Mouse (Mus musculus): ENCODE results near the gene Gm7714.
"Not testable (repeated sequence)": the region's sequence is repeated elsewhere in the genome, so short reads cannot be mapped to it uniquely, and the experiment has no call there.

The Gm7714 gene

DNA sequence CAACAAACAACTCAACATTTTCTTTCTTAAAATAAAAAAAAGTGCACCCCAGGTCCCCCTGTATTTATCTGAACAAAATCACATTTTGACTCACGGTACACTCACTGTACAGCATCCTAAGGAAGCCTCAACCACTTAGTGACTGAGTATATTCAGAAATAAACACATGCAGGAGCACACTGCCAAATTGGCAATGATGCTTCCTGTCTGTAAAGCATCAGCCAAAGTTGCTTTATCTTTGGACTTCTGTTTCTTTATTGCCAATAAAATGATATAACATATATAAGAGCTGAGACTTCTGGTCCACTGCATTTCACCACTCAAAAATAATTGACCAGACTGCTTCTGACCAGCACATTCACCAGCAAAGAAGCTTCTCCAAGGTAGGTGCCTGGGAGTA lies at the start of gene Gm7714:
Gene Gm7714 (plus strand): TSS at position 301 of the 400 bp plus-strand sequence.
- no peak for DNase-seq (ENCODE audit: low spot score)

DNA sequence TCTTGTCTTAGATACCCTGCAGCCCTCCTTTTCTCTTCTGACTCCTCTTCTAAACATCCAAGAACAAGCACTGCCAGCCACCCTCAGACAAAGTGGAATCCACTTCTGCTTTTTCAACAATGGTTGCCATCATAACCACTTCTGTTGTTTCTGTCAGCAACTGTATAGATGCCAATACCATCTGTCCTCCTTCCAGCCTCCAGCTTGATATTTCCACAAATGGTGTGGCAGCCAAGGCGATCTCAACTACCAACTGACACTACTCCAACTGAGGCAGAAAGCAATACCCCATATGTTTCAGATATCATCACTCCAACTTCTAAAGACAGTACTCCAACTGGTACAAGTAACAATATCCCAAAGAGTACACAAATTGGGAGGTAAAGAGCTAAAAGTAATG lies 12.2 kb upstream of the Gm7714 start:
- no peak for DNase-seq (ENCODE audit: low spot score)

DNA sequence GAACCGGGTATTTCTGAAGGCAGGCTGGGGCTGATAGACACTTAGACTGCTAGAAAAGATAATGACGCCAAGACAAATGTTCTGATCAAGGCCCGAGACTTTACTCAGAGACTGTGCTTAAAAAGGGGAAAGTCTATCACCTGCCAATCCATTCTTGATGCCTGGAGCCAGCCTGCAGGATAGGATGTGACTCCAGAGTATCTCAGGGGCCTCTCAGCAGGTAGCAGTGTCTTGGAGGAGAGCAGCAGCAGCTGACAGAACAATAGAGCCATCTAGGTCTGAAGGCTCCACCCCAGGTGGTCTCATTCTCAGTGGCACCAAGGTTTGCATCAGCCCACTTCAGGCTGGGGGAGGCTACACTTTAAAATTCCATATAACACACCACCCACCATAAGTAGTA lies 42.6 kb downstream of the Gm7714 start:
- DNase-seq (ENCODE audit: low spot score): not testable (repeated sequence)

DNA sequence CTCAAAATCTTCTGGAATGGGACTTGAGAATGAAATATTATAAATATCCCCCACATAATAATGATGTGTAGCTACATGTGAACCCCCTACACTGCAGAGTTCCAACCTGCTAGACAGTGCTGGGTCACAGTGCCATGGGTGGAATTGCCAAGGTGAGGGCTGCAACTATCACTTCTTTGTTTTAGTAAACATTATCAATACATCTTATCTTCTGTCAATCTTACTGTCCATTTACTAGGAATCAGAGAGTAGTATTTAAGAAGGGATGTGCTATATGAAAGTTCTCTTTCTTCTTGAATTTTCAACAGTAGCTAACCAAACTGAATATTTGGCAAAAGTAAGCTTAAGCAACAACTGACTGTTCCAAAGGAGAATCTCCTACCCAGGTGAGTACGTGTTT lies 48.3 kb downstream of the Gm7714 start, which contains the start of gene Prol1:
Gene Prol1 (plus strand): TSS at position 301 of the 400 bp plus-strand sequence.
- DNase-seq (ENCODE audit: low spot score): no peak

Measured in spleen, adult 12 weeks (tissue).